Mouse (Mus musculus): ENCODE results near the gene L1td1.

Gene L1td1

GRCm38 (mm10) chr4:98743209-98743905 lies 16.8 kb downstream of the L1td1 start:
- no peak for DNase-seq

GRCm38 (mm10) chr4:98743906-98744210 lies 17.3 kb downstream of the L1td1 start:
- peak; percentile 41 for DNase-seq

- DNase-seq = no peak
Observed at GRCm38 (mm10) chr4:98754456-98754855, 27.9 kb downstream of the L1td1 start.

- peak; percentile 26 for DNase-seq
Observed at GRCm38 (mm10) chr4:98756141-98756540, 29.6 kb downstream of the L1td1 start.

GRCm38 (mm10) chr4:98758012-98758821 lies 31.7 kb downstream of the L1td1 start:
- DNase-seq = peak; percentile 59

GRCm38 (mm10) chr4:98758872-98759518 lies 32.5 kb downstream of the L1td1 start:
- no peak for DNase-seq

- DNase-seq = no peak
Observed at GRCm38 (mm10) chr4:98767134-98768133, 40.9 kb downstream of the L1td1 start.

- no peak for DNase-seq
Observed at GRCm38 (mm10) chr4:98773785-98774184, 47.3 kb downstream of the L1td1 start.

GRCm38 (mm10) chr4:98776721-98777427 lies 50.3 kb downstream of the L1td1 start:
- no peak for DNase-seq

GRCm38 (mm10) chr4:98777464-98777863 lies 50.9 kb downstream of the L1td1 start:
- DNase-seq = no peak

- DNase-seq = no peak
Observed at GRCm38 (mm10) chr4:98778219-98778618, 51.7 kb downstream of the L1td1 start.

GRCm38 (mm10) chr4:98785851-98786250 lies 59.3 kb downstream of the L1td1 start:
- DNase-seq = no peak

GRCm38 (mm10) chr4:98786281-98786680 lies 59.7 kb downstream of the L1td1 start:
- DNase-seq = no peak
